Mouse (Mus musculus): ENCODE data around the gene Tomm22.

Tomm22 gene

DNA sequence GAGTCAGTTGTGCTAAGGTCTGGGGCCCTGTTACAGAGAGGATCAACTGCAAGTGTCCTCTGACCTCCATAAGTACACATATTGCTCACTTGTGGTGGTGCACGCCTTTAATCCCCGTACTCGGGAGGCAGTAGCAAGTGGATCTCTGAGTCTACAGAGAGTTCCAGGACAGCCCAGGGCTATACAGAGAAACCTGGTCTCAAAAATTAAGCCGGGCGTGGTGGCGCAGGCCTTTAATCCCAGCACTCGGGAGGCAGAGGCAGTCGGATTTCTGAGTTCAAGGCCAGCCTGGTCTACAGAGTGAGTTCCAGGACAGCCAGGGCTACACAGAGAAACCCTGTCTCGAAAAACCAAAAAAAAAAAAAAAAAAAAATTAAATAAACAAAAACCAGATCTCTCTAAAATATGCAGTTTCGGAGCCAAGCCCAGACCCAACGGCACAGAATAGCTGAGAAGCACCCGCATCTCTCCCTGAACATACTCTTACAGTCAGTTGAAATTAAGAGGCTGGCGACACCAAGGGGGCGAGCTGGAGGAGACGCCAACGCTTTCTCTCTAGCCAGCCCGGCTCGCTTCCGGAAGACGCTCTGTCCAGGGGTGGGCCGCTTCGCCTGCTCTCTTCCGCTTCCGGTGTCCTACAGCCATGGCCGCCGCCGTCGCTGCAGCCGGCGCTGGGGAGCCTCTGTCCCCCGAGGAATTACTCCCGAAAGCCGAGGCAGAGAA is at the start of gene Tomm22:
Gene Tomm22 (plus strand): TSS at position 613 of the 723 bp plus-strand sequence.
- peak; percentile 62; the same call in 1 of the 2 replicates for TF ChIP-seq GATA4 (IDR thresholded peaks at IDR 0.05; ENCODE audit: insufficient replicate concordance, low read length)

DNA sequence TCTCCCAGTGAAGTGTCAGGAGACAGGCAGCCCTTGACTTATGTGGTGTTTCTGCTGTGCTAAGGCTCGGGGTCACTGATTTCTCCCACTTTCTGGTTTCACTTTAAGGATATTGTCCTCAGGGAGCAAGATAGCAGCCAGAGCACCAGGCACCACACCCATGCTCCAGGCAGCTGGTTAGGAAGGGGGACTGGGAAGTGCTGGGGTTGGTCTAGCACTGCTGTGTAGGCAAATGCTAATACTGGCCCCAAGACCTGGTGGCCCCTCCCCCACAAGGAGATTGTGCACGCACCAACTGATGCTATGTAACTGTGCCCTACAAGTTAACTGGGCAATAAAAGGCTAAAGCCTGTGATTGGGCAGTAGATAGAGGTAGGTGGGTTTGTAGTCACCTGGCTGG is 40.2 kb upstream of the Tomm22 start:
- TF ChIP-seq GATA4 (IDR thresholded peaks at IDR 0.05; ENCODE audit: insufficient replicate concordance, low read length): no peak

DNA sequence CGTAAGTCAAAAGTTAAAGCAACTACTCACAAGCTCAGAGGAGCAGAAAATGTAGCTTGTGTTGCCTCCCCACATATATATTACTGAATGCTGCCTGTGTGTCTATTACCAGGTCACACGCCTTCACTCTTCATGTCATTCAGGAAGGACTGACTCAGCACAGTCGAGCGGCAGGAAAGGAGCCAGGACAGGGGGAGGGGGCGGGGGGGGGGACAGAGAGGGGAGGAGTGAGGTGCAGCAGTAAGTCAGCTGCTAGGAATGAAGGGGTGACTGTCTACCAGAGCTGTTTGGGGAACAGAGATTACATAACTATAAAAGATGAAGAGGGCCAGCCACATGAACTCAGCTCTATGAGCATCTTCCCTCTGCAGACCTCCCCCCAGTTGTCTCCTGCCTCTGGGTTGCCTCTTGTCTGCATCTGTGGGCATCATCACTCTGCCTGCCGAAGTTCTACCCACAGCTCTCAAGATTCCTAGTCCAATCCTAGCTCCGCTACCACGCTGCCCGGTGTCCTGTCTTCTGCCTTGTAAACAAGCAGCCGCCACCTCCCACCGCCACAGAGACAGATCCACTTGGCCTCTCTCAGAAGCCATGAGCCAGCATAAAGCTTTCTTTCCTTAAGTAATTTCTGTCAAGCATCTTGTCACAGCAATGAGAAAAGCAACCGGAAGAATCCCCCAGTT is 29.4 kb upstream of the Tomm22 start:
- no peak for TF ChIP-seq GATA4 (IDR thresholded peaks at IDR 0.05; ENCODE audit: insufficient replicate concordance, low read length)

DNA sequence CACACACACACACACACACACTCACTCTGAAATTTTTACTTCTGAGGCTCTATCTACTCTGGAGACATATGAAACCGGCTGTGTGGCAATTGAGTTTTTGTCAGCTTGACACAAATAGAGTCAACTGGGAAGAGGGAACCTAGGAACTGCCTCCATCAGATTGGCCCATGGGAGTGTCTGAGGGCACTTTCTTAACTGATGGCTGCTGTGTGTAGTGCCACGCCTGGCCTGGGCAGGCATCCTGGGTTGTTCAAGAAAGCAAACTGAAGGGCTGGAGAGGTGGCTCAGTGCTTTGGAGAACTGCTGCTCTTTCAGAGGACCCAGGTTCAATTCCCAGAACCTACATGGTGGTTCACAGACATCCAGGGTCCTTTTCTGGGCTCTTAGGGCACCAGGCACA is 25.2 kb upstream of the Tomm22 start:
- TF ChIP-seq GATA4 (IDR thresholded peaks at IDR 0.05; ENCODE audit: insufficient replicate concordance, low read length): no peak

DNA sequence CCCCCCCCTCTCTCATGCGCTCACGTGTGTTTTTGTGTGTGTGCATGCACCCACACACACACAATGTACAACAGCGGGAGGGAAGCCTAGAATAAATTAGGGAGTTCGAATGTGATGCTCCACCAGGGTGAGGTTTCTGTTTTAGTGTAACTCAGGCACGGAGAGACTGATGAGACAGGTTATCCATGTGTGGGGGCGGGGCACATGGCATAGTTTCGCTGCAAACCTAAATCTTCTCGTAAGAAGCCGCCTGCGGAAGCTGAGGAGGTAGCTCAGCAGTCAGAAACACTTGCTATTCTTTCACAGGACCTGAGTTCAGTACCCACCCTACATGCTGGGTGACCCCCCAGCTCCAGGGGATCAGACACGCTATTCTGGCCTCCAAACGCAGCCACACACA is 22.5 kb upstream of the Tomm22 start:
- no peak for TF ChIP-seq GATA4 (IDR thresholded peaks at IDR 0.05; ENCODE audit: insufficient replicate concordance, low read length)

DNA sequence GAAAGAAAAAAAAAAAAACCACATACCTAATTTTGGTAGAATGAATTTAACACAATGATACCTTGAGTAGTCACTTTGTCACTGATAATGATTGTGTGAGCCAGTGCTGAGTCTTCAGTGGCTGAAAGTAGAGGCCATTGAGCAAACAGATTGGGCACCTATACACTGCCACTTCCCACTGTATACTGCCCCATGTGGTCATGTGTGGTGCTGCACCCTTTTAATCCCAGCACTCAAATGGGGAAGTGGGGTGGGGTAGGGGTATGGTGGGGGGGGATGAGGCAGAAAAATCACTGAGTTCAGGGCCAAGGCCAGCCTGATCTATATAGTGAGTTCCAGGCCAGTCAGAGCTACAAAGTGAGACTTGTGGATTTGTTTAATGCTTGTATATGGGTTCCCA is 20.1 kb upstream of the Tomm22 start:
- TF ChIP-seq GATA4 (IDR thresholded peaks at IDR 0.05; ENCODE audit: insufficient replicate concordance, low read length): no peak

DNA sequence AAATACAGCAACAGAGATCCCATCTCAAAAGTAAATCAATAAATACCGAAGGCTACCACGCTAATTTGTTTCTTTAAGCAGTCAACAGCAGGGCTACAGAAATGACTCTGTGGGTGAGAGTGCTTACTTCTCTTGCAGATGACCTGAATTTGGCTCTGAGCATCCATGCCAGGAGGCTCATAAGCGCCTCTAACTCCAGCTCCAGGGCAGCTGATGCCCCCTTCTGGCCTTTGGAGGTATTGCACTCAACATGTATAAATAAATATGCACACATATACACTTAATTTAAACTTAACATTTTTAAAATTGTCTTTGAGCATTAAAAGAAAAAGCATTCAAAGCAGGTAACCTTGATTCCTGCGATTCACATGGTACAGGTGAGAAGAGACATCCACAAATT is 19.2 kb upstream of the Tomm22 start:
- TF ChIP-seq GATA4 (IDR thresholded peaks at IDR 0.05; ENCODE audit: insufficient replicate concordance, low read length): no peak

DNA sequence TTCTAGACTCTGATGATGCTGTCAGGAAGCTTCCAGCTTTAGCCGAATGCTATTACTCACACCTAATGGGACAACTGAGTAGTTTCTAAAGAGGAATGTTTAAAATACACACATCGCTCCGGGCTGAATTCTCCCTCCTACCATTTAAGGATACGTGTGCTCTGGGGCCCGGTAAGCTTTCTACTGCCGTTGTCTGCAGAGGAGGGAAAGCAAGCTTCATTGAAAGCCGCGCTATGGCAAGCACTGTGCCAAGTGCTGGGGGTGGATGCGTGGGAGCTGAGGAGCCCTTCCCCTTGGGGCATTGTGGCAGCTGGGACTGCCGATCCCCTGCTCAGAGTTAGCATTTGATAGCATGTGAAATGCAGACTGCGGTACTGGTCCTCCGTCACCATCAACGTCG is 14.2 kb upstream of the Tomm22 start:
- TF ChIP-seq GATA4 (IDR thresholded peaks at IDR 0.05; ENCODE audit: insufficient replicate concordance, low read length): no peak

DNA sequence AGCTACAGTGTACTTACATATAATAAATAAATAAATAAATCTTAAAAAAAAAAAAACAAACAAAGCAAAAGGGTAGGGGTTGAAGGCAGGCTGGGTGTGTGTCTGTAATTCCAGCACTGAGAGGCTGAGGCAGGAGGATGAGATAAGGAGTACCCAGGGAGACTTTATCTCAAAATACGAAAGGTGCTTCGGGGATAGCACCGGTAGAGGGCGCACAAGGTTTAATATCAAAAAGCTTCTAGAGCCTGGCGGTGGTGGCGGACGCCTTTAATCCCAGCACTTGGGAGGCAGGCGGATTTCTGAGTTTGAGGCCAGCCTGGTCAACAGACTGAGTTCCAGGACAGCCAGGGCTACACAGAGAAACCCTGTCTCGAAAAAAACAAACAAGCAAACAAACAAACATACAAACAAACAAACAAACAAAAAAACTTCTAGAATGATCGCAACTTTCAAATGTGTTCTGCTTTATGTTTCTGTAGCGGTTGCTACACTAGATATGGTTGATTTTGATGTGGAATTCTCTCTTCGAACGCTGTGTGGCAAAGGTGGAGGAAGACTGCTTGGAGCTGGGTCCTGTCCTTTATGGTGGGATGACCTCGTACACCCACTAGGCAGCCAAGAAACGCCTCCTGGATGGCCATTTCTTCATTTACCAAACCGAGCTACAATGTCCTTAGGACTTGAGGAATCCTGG is 12.7 kb upstream of the Tomm22 start:
- no peak; the same call in 1 of the 2 replicates for TF ChIP-seq GATA4 (IDR thresholded peaks at IDR 0.05; ENCODE audit: insufficient replicate concordance, low read length)

DNA sequence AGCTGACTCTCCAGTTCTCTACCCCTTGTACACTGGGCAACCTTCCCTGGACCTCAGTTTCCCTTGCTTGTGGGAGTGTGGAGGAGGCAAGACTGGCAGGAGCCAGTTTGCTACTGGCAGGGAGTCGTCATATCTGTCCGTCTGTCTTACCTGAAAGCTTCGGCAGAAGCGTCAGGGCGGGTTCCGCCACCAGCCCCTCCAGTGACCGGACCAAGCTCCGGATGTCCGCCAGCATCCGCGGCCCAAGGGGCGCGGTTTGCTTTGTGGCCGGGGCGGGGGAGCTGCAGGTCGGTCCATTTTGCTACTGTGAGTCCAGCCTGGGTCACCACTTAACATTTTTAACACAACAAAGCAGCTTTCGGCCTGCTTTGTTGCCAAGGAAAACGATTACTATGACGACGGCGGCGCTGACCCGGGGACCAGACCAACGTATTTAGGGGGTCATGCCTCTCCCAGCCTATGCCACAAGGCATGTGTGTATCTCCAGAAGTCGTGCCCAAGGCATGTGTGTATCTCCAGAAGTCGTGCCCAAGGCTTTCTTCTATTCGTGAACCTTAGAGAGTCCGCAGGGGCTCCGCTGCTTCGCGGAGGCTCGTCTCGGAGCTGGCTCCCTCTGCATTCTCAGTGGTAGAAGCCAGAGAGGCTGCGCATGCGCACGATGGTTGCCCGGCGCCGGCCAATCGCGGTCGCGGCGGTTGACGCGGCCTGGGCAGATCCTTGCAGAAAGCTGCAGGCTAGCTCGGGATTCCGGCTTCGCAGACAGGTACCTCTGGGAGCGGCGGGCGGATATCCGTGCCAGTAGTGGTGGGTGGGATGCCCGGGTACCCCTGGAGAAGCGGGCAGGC is 11.9 kb upstream of the Tomm22 start, which contains the start of the genes Fam227a and Cby1:
Gene Fam227a (minus strand): TSS at position 426 of the 845 bp plus-strand sequence.
Gene Cby1 (plus strand): TSS at position 669 of the 845 bp plus-strand sequence.
- peak; percentile 33; the same call in 1 of the 2 replicates for TF ChIP-seq GATA4 (IDR thresholded peaks at IDR 0.05; ENCODE audit: insufficient replicate concordance, low read length)

DNA sequence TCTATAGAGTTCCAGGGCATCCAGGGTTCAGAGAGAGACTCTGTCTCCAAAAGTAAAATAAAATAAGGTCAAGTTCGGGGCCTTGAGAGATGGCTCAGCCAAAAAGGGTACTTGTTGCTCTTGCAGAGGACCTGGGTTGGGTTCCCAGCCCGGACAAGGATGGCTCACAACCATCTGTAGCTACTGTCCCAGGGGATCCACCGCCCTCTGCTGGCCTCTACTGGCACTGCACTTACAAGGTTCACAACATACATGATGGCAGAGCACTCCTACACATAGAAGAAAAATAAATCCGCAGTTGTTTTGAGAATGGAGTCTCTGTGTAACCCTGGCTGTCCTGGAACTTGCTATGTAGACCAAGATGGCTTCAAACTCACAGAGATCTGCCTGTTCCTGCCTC is 8.8 kb upstream of the Tomm22 start:
- no peak for TF ChIP-seq GATA4 (IDR thresholded peaks at IDR 0.05; ENCODE audit: insufficient replicate concordance, low read length)

DNA sequence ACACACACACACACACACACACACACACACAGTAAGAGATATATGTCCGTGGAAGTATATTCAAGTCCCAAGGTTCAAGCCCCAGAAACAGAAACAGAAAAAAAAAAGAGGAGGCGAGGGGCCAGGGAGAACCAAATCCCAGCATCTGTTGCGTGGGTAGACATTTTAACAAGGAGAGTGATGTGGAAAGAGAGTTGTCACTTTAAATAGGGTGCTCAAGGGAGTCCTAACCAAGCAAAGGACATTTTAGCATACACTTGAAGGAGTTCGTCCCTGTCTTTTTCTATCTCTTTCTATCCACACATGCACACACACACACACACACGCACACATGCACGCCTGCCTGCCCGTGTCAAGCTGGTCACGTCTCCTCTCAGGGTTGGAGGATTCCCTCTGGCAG is 6.0 kb upstream of the Tomm22 start:
- no peak for TF ChIP-seq GATA4 (IDR thresholded peaks at IDR 0.05; ENCODE audit: insufficient replicate concordance, low read length)

DNA sequence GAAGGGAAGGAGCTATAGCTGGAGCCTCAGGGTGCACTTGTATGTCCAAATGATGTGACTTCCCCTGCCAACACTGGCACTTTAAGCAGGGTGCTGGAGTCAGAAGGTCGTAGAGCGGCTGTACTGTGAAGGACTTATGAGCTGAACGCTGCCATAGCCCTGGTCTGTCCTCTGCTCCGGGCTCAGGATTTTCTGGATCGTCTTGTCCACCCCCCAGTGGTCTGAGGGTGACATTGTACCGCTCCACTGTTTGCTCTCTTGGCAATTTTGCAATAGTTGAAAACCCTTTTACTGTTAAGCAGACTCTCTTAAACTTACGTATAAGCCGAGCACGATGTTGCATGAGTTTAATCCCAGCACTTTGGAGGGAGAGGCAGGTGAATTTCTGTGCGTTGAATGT is 1.5 kb upstream of the Tomm22 start:
- TF ChIP-seq GATA4 (IDR thresholded peaks at IDR 0.05; ENCODE audit: insufficient replicate concordance, low read length): no peak

DNA sequence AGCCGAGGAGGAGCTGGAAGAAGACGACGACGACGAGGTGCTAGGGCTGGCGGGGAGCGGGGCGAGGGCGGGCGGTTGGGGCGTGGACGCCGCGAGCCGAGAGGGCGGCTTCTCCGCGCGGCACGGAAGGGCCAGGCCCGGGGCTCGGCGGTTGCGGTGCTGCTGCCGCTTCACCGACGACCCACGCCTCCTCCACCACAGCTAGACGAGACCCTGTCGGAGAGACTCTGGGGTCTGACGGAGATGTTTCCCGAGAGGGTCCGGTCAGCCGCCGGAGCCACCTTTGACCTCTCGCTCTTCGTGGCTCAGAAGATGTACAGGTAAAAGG is 275 bp downstream of the Tomm22 start:
- TF ChIP-seq GATA4 (IDR thresholded peaks at IDR 0.05; ENCODE audit: insufficient replicate concordance, low read length): no peak

DNA sequence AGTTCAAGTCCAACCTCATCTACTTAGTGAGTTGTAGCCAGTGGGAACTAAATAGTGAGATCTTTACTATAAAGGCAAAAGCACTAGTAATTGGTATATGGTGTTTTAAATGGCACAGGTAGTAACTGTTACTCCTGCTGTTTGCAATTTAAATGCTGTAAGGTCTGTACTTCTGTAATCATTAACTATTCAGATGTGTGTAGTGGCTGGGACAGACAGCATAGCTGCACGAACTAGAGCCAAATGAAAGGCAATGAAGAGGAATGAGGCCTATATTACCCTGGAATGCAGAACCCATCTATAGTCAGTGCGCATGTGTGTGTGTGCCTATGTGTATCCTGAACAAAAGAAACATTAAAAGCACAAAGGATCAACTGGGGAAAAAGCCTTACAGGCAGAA is 7.3 kb downstream of the Tomm22 start:
- TF ChIP-seq GATA4 (IDR thresholded peaks at IDR 0.05; ENCODE audit: insufficient replicate concordance, low read length): no peak
